Mouse (Mus musculus) heart, adult 2 months (tissue): Measurements from ENCODE around the gene Sbf1. TPM values are rescaled to one million over a fixed set of nuclear protein-coding genes. Genes with fewer than 3 reads are reported as not detected.

Source experiments
- DNase-seq, 2 experiments: peaks; one replicate each; pipeline ENCODE4 v3.0.0; 2021
- H3K27ac ChIP-seq: fragments of 200-600 bp; 2 replicates; pipeline ENCODE4 v1.8.1; 2022
- H3K27me3 ChIP-seq: fragments of 200-500 bp; 2 replicates; pipeline ENCODE4 v1.6.1; 2012; ENCODE audit warnings: mild to moderate bottlenecking, low read length, inconsistent platforms, mixed read lengths; ENCODE audit not compliant: control insufficient read depth, insufficient read depth
- H3K36me3 ChIP-seq: fragments of 200-500 bp; 2 replicates; pipeline ENCODE4 v1.6.1; 2012; ENCODE audit warnings: low read length, inconsistent platforms; ENCODE audit not compliant: control insufficient read depth, insufficient read depth
- H3K4me1 ChIP-seq: fragments of 200-500 bp; 2 replicates; pipeline ENCODE4 v1.6.1; 2011; ENCODE audit warnings: low read length; ENCODE audit not compliant: control insufficient read depth, insufficient read depth
- H3K4me3 ChIP-seq: fragments of 200-600 bp; 2 replicates; pipeline ENCODE4 v1.8.1; 2022
- H3K79me2 ChIP-seq: fragments of 200-500 bp; replicated peaks from 2 replicates; pipeline ENCODE4 v1.6.1; 2012; ENCODE audit warnings: mild to moderate bottlenecking, inconsistent platforms, low read length, moderate library complexity, mixed read lengths; ENCODE audit not compliant: control insufficient read depth, insufficient read depth
- H3K9ac ChIP-seq: fragments of 200-500 bp; 2 replicates; pipeline ENCODE4 v1.6.1; 2012; ENCODE audit warnings: low read depth, mild to moderate bottlenecking, control low read depth, inconsistent platforms, low read length, mixed read lengths
- CTCF ChIP-seq: fragments of 200-600 bp; IDR thresholded peaks from 2 replicates; pipeline ENCODE4 v1.8.1; 2022; ENCODE audit warnings: antibody characterized with exemption, mild to moderate bottlenecking, moderate library complexity
- EP300 ChIP-seq: fragments of 200-500 bp; IDR thresholded peaks from 2 replicates; pipeline ENCODE4 v1.6.1; 2011; ENCODE audit warnings: low read depth, low read length, control low read depth; ENCODE audit not compliant: insufficient read depth
- POLR2A ChIP-seq: fragments of 200-500 bp; IDR thresholded peaks from 2 replicates; pipeline ENCODE4 v1.6.1; 2011; ENCODE audit warnings: mild to moderate bottlenecking, low read depth, low read length, control low read depth; ENCODE audit not compliant: insufficient read depth
- WGBS: fragments of 180-500 bp; shearing (Covaris S2); methylation state at CpG from one replicate; pipeline ENCODE4 v1.1.7; 2018; 5-methylcytosine and 5-hydroxymethylcytosine counted together
- intact Hi-C: fragments of 180-260 bp; cut with DNase I; formaldehyde crosslinking; loops from one replicate; pipeline ENCODE4 v1.15.1; 2025
- polyA plus RNA-seq: library from polyadenylated mRNA; depleted of rRNA; stranded (reverse); fragments of >200 nt; gene quantifications from 2 replicates; pipeline ENCODE4 v1.2.3, GENCODE M21; 2012
- total RNA-seq, 2 experiments: library from RNA; stranded (reverse); gene quantifications; 2 replicates each; pipeline ENCODE4 v1.2.3; 2021

Gene Sbf1
- total and polyA plus RNA-seq, 3 experiments = 61.3 to 116 (median 63.6) TPM

- Histone ChIP-seq H3K27me3 (no peaks in the 10 kb centered on the region), H3K9ac (peak overlapping the region; percentile 95), H3K36me3 (no peaks in the 10 kb centered on the region; the same call in 1 of the 2 replicates), H3K4me1 (peaks cover 7% of the 10 kb centered on the region), H3K4me3 (peak overlapping the region; percentile 97), H3K79me2 (peaks cover 3% of the 10 kb centered on the region), H3K27ac (peak overlapping the region; percentile 90; the same call in 1 of the 2 replicates)
- no peak for DNase-seq
- WGBS = 41% methylated on average over 7 of the region's 7 CpGs
- no peak for TF ChIP-seq EP300
- TF ChIP-seq POLR2A = no peak
- TF ChIP-seq CTCF = no peak
- intact Hi-C loops = loop anchor here (2.0 kb wide), 2 partner anchors 18 to 40 kb away; partner anchors contain the start of genes Sbf1 and Sco2
These were observed 39.3 kb upstream of the Sbf1 start for GRCm38 (mm10) chr15:89354455-89354854.

GRCm38 (mm10) chr15:89353837-89354236 is 38.7 kb upstream of the Sbf1 start:
- Histone ChIP-seq H3K79me2 (peaks cover 3% of the 10 kb centered on the region), H3K4me3 (no peak overlapping the region), H3K36me3 (no peaks in the 10 kb centered on the region; the same call in 1 of the 2 replicates), H3K27ac (no peak overlapping the region), H3K4me1 (peaks cover 7% of the 10 kb centered on the region), H3K27me3 (no peaks in the 10 kb centered on the region), H3K9ac (no peak overlapping the region)
- TF ChIP-seq POLR2A (no peak), EP300 (no peak), CTCF (no peak)
- intact Hi-C loops = loop anchor here (2.0 kb wide), 2 partner anchors 19 to 39 kb away; partner anchors contain the start of genes Sbf1 and Sco2
- 95% methylated on average over 16 of the region's 16 CpGs for WGBS
- DNase-seq = no peak

GRCm38 (mm10) chr15:89352795-89353194 is 37.7 kb upstream of the Sbf1 start:
- 97% methylated on average over 12 of the region's 12 CpGs for WGBS
- no peak overlapping the region for H3K4me3 ChIP-seq
- H3K27ac ChIP-seq = no peak overlapping the region
- peaks cover 7% of the 10 kb centered on the region for H3K4me1 ChIP-seq
- H3K36me3 ChIP-seq = no peaks in the 10 kb centered on the region; the same call in 1 of the 2 replicates
- no peaks in the 10 kb centered on the region for H3K27me3 ChIP-seq
- intact Hi-C loops = no loop called here
- DNase-seq = no peak
- TF ChIP-seq EP300 (no peak), CTCF (no peak), POLR2A (no peak)
- H3K9ac ChIP-seq = no peak overlapping the region
- peaks cover 3% of the 10 kb centered on the region for H3K79me2 ChIP-seq

- no peak overlapping the region for H3K4me3 ChIP-seq
- TF ChIP-seq CTCF = no peak
- TF ChIP-seq EP300 = no peak
- no peak for TF ChIP-seq POLR2A
- intact Hi-C loops = no loop called here
- DNase-seq = no peak
- H3K9ac ChIP-seq = no peak overlapping the region
- H3K79me2 ChIP-seq = peaks cover 3% of the 10 kb centered on the region
- H3K27ac ChIP-seq = no peak overlapping the region
- WGBS = 90% methylated on average over 14 of the region's 14 CpGs
- H3K36me3 ChIP-seq = no peaks in the 10 kb centered on the region; the same call in 1 of the 2 replicates
- H3K4me1 ChIP-seq = peaks cover 7% of the 10 kb centered on the region
- no peaks in the 10 kb centered on the region for H3K27me3 ChIP-seq
These were observed 36.9 kb upstream of the Sbf1 start for GRCm38 (mm10) chr15:89352054-89352453.

- Histone ChIP-seq H3K27ac (peak overlapping the region; percentile 82), H3K9ac (no peak overlapping the region), H3K36me3 (no peaks in the 10 kb centered on the region; the same call in 1 of the 2 replicates), H3K4me3 (no peak overlapping the region), H3K27me3 (no peaks in the 10 kb centered on the region), H3K4me1 (peaks cover 7% of the 10 kb centered on the region), H3K79me2 (peaks cover 3% of the 10 kb centered on the region)
- WGBS = 67% methylated on average over 15 of the region's 15 CpGs
- TF ChIP-seq CTCF (no peak), POLR2A (no peak), EP300 (no peak)
- intact Hi-C loops = no loop called here
- DNase-seq = no peak
These were observed 36.2 kb upstream of the Sbf1 start for GRCm38 (mm10) chr15:89351302-89351701.

- DNase-seq = no peak
- intact Hi-C loops = no loop called here
These were observed 35.3 kb upstream of the Sbf1 start for GRCm38 (mm10) chr15:89350447-89350846.

More at GRCm38 (mm10) chr15:89350447-89350846, 35.3 kb upstream of the Sbf1 start:
- H3K9ac ChIP-seq = peak overlapping the region; percentile 29; the same call in 1 of the 2 replicates
- TF ChIP-seq EP300 (0 out of 2 replicates have a peak, but pooled peaks have one; percentile 23), POLR2A (peak; percentile 69), CTCF (0 out of 2 replicates have a peak, but pooled peaks have one; percentile 3)
- H3K36me3 ChIP-seq = no peaks in the 10 kb centered on the region; the same call in 1 of the 2 replicates
- peaks cover 7% of the 10 kb centered on the region for H3K4me1 ChIP-seq
- H3K79me2 ChIP-seq = peaks cover 3% of the 10 kb centered on the region
- peak overlapping the region; percentile 32 for H3K4me3 ChIP-seq
- WGBS = 57% methylated on average over 5 of the region's 5 CpGs
- peak overlapping the region; percentile 82 for H3K27ac ChIP-seq
- no peaks in the 10 kb centered on the region for H3K27me3 ChIP-seq
